Mouse (Mus musculus) cerebellum, postnatal 25 days (tissue): ENCODE results near the gene Fahd1.
A peak's percentile ranks its signal among the peaks of the same experiment; 100 is the strongest.

Source experiments
- DNase-seq, 2 experiments: peaks; one replicate each; pipeline ENCODE4 v3.0.0; 2021; ENCODE audit warnings: mixed read lengths in 2 of 2

Fahd1 gene

DNA sequence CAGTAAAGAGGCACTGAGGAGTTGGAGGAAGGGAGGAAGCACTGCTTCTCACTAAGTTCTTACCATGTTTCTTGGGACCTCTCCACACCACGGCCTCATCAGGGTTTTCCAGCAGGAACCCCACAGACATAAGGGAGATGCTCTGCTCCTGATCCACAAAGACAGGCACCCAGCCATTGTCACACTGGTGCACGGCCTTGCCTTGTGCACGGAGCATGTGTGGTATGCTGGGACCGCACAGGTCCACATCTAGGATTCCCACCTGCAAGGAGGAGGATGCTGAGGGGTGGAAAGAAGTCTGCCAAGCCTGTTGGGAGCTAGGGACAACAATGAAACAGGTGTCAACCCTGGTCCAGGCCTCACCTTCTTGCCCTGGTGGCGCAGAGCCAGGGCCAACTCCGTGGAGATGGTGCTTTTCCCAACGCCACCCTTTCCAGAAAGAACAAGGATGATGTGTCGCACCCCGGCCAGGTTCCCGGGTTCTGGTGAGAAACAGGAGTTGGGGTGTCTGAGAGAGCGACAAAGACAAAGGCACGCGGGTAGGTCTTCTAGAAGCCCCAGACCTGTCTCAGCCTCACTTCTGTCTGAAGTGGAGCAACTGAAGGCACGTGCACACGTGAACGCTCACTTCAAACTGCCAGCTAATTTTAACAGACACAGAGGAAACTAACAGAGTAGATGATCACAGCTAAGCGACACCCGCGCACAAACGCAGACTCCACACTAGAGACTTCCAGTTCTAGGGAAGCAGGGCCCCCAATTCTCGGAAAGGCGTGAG is 35.4 kb upstream of the Fahd1 start:
- peak; percentile 32 to 53 for DNase-seq

DNA sequence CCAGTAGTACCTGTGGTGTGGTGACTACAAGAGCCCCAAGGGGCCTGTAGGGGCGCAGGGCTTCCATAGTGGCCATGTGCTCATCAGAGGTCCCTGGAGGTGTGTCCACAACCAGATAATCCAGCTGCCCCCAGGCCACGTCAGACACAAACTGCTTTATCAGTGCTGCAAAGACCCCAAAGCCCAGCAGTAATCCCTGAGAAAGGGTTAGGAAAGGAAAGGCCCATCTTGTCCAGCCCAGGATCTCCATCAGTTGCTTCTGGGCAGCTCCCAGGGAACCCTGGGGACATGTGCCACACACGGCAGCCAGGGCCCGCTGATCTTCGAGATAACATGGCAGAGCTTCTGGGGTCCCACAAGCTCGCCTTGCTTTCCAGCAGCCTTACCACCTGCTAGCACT is 34.2 kb upstream of the Fahd1 start:
- no peak for DNase-seq

DNA sequence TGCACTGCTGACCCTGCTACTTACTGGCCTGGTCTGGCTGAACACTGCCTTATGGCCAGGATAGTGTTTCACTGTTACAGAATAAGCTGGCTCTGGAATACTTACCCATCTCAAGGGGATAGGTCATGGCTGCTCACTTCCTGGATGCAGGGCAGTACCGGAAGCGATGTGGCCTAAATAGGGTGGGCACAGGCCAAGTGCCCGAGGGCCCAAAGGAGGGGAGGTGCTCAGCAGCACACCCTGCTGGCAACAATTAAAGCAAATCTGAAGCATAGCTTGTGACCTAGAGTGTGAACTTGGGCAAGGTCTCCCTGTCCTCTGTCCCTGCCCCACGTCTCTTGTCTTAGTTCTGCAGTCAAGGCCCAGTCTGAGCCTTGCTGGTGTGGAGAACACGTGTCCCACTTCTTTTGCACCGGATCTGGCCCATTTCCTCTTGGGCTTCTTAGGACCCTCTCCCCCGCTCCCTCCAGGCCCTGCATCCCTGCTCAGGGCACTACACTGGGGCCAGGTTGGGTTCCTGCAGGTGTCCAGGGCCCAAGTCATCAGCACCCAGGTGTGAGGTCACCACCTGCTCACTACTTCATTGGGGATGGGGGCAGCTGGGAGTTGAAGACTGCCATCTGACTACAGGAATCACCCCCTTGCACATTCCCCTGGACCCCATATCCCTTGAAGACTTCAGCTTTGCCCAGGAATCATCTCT is 31.7 kb upstream of the Fahd1 start:
- DNase-seq: peak in 1 of 2 experiments; percentile 52

DNA sequence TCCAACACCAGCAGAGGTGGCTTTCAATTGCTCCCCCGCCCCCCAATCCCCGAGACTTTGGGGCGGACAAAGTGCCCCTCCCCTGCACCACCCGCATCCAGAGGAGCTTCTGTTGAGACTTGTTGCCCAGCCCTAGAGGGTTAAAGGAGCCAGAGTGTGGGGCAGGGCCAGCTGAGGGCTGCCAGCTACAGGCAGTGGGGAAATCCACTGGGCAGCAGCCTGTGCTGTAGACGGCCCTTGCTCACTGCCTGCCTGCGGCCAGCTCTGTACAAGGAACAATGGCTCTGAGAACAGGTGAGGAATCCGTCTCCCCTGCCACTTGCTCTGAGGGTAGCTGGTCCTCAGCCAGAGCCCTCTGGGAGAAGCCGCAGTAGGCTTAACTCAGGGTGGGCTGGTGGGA is 28.4 kb upstream of the Fahd1 start:
- peak in 1 of 2 experiments; percentile 3 for DNase-seq

DNA sequence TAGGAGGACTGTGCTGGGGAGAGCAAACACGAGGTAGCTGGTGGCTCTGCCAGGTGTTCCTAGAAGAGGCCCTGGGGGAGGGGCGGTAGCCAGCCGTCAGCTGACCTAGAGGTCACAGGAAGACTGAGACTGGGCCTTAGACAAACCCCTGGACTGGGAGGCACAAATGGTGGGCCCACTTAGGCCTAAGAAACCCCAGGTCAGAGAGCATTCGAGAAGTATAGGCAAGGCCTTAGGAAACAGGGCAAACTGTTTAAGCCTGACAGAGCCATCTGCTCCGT is 27.9 kb upstream of the Fahd1 start:
- DNase-seq: peak in 1 of 2 experiments; percentile 28

DNA sequence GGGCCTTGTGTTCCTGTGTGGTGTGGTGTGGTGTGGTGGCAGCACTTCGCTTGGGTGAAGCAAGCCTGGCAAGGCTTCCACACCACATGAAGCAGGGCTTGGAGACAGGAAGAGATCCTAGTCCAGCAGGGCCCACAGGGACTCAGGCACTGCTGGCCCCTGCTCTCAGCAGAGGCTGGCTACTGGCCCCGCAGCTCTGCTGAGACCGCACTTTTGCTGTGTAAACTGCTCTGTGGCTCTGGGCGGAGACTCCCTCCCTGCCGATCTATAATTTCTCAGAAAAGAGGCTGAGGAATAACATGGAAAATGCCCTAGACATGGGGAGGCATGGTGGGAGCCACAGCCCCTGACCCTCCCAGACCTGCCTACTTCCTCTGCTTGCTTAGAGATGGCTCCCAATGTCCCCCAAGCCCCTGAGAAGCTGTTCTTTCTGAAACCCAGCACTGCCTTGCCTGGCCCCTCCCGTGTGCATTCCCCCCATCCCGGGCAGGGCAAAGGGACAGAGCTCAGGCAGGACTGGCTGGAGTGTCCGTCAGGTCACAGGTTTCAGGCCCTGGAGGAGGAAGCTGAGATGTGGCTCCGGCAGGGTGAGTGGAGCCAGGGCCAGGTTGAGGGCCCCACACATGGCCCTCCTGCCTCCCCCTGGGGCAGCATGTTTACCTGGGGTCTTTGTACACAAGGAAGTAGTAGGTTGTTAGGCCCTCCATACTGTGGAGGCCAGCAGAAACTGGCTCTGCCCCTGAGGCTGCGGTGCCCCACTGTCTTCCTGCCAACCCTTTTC is 27.4 kb upstream of the Fahd1 start:
- DNase-seq: peak in 1 of 2 experiments; percentile 14

DNA sequence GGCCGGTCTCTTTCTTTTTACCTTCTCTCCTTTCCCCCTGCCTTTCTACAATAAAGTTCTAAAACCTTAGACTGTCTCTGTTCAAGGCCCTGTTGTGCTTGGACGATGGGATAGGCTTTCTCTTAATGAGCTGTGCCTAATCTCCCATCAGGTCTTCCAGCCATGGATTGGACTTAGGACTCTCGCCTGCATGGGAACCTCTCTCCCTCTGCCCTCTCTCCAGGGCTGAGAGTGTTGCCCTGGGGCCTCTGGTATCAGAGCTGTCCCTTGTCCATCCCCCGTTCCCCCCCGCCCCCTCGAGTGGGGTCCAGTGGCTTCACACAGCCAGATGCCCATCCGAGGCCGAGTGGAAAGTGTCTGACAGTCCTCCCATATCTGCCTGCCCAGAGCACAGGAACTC is 24.8 kb upstream of the Fahd1 start:
- peak in 1 of 2 experiments; percentile 2 for DNase-seq

DNA sequence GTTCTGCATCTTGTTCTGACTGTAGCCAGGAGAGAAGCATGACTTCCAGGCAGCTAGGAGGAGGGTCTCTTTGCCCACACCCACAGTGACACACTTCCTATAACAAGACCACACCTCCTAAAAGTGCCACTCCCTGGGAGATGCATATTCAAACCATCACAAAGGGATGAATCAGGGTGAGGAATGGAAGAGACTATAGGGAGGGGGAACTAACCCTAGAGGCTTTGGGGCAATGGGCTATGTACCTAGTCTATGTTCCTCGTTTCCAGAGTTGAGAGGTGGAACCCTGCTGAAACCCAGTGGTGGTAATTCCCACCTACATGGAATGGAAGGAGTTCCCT is 24.2 kb upstream of the Fahd1 start:
- DNase-seq: no peak

DNA sequence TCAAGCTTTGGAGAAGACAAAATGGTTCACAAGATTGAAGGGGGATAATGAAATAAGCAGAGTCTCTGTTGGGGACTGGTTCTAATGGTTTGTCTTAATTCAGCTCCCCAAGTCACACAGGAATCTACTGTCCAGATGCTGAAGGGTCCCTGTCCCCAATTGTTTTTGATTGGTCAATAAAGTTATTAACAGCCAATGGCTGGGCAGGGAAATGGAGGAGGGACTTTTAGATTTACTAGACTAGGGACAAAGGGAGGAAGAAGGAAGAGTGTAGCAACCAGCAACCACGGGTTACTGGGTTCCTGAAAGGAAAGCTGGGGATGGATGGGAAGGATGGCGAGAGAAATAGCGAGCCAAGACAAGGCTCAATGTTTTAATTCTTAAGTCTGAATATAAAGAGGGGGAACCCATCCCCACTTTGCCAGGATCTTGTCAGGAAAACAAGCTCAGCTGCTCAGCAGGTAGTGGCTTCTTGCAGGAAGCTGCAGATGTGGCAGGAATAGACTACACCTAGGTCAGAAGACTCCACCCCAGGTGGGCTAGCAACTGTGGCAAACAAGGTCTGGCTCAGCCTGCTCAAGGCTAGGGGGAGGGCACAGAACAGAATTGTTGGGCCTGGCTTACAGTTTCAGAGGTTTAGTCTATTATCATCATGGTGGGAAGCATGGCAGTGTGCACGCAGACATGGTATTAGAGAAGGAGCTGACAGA is 23.7 kb upstream of the Fahd1 start:
- DNase-seq: no peak

DNA sequence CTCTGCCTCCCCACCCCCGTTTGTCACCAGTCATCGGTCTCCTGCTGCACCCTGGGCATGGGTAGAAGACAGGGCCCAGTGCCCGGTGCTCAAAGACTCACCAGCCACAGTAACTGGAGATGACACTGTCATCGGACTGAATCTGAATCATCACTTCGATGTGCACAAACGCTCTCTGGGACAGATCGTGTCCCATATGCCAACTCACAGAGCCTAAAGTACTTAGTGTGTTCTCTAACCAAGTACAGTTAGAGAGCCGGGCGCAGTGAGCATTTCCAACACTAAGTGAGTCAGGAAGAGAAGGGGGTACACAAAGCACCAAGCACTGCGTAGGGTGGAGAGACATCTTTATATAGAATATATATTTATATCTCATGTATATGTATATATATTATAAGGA is 17.8 kb upstream of the Fahd1 start:
- no peak for DNase-seq

DNA sequence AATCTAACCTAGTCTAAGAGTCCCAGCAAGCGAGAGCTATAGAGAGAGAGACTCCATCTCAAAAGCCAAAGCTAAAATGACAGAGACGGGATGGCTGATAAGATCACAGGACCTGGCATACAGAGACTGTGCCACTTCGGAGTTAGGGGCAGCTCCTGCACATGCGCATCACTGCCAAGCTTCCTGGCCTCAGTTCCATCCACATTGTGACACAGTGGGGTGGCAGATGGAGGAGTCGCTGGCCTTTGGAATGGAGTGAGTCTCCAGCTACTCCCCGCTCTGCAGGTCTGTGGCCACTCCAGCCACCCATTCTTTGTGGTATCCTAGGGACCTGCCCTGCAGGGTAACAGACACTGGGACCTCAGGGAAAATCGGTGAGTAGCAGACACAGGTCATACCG is 15.6 kb upstream of the Fahd1 start, which contains the start of gene Igfals:
Gene Igfals, plus strand, starts transcription at position 222 of the 400 bp plus-strand sequence.
- DNase-seq: peak; percentile 90 to 92

DNA sequence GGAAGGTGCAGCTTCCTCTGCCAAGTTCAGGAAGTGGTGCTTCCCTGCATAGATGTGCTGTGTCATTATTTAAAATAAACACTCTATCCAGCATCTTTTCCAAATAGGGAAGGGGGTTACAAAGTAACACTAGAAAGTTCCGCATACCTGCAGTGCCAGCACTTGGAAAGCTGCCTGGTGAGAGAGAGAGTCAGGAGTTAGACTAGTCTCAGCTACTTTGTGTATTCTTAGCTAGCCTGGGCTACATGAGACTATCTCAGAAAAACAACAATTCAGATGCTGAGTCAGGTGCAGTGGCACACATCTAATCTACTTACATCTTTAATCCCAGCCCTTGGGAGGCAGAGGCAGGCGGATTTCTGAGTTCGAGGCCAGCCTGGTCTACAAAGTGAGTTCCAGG is 11.6 kb upstream of the Fahd1 start:
- no peak for DNase-seq

DNA sequence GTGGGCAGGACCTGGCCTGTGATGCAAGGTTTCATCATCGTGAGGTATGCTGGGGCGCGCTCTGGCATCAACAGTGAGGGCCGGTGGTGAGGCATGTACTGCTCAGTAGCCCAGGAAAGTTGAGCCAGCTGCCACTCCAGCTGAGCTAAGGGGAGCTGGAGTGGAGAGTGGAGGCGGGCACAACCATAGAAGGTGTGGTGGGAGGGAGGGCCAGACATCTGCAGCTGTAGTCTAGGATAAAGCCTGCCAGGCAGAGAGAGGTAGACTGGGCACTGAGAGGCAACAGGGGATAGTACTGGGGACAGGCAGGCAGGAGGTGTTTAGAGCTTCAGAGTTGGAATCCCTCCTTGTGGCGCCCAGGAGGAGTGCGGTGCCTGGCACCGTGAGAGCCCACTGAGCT is 9.9 kb upstream of the Fahd1 start:
- no peak for DNase-seq

DNA sequence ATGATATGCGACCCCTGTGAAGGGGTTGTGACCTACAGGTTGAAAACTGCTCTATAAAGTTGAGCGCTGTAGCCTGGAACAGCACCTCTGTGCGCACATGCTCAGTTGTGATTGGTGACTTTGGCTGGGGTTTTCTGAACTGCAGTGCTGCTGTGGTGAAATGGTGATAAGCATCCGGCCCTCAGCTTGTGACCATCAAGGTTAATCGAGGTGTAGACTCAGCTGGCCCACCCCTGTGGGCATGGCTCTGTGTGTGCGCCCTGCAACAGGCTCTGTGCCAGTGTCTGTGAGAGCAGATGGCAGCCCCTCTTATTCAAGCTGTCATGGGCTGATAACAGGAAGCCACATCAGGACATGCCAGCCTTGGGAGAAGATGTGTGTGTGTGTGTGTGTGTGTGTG is 8.8 kb upstream of the Fahd1 start:
- DNase-seq: peak; percentile 48 to 60

DNA sequence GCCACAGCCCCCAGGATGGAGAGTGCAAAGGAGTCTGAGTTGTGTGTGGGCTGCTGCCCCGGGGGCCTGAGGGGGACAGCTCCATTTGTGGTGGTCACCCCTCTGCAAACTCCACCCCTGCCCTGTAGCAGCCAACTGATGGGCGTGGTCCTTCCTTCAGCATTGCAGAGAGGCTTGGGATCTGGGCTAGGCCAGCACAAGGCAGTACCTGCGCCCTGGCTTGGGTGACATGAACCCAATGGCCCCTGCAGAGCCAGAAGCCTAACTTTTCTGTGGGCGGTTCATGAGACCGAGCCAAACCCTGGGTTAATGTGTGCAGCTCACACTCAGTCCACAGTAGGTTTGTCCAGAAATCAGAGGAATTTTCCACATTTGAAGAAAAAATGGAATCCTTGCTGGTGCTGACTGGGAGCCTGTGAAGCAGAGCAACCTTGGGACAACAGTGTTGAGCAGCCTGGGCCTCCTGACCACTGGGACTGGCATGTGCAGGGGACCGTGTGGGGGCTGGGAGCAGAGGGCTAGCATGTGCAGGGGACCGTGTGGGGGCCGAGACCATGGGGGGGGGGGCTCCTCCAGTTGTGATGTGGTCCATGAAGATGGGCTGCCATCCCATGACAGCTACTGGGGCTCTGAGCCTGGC is 7.8 kb upstream of the Fahd1 start:
- no peak for DNase-seq

DNA sequence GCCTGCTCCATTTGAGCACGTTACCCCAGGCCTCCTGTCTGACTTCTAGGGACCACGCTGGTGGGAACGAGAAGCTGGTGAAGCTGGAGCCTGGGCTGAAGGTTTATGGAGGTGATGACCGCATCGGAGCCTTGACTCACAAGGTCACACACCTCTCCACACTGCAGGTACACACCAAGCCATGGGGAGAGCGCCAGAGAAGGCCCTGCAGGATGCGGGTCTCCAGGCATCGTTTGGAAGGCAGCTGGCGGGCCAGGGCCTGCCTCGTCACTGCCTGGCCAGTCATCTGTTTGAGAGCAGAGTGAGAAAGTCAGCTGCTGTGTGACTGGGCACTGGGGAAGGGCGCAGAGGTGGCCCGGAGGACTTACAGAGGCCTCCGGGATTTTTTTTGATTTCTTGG is 6.4 kb upstream of the Fahd1 start:
- no peak for DNase-seq

DNA sequence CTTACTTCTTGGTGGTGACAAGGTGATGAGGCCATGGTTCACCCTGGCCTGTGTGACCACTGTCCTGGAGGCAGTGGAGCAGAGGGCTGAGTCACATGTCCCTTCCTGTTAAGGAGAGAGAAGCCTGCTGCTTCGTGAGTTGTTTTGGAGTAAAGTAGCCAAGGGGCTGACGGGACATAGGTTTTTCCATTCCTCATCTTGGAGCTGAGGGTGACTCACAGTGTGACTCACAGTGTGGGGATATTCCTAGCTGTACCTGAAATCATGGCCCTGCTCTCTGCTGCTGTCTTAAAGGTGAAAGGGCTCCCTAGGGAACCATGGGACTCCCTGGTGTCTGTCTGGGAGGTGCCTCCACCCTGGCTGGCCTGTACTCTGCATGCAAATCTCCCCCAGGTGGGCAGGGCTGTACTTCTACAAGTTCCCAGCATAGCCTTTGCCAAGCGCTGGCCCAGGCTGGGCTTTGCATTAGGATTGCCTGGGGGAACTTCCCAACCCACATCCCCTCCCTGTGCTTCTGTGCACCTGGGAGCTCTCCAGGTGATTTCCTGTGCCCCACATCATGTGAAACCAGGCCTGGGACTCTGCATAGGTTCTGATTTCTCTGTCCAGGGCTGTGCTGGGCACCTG is 5.8 kb upstream of the Fahd1 start:
- no peak for DNase-seq

DNA sequence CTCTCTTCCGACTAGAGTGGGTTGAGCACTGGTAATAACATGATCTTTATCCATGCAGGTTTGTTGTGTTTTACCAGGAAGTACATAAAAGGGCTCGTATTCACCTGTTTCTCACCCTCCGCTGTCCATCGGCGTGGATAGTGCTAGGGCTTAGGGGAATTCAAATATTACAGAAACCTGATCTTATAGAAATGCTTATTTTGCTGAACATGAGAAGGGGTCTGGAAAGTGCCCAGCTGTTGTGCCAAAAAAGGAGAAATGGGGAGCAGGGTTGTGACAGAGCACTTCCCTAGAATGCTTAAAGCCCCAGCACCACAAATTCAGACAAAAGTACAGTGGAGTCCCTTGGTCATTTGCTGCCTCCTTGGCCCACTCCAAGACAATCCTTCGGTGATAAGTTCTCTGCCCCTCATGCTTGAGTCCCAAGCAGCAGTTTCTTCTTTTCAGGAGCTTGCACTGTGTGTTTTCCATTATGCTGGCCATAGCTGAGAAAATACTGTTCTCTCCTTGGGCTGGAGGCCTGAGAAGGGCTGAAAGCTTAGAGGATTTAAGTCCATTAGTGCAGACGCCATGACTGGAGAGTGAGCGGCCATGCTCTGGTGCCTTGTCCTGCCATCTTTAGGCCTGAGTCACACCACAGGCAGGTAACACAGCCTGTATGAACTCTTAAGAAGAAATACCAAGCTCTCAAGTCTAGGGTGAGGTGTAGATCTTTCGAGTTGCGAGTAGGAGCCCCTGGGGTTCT is 1.4 kb upstream of the Fahd1 start:
- no peak for DNase-seq

DNA sequence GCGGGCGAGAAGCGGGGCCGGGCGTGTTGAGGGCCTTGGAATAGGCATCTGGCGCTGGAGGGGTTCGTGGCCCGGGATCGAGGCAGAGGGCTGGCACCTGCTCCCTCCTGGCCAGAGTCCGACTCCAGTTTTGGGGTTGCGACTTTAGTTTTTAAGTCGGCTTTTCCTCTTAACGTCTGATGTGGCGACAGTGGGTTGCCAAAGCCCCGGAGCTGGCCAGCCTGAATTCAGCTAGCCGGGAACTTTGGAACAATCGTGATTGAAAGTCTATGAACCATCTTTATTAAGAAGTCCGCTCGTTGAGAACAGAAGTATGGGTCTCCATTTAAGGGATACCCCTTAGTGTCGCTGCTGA is 586 bp upstream of the Fahd1 start:
- DNase-seq: no peak

DNA sequence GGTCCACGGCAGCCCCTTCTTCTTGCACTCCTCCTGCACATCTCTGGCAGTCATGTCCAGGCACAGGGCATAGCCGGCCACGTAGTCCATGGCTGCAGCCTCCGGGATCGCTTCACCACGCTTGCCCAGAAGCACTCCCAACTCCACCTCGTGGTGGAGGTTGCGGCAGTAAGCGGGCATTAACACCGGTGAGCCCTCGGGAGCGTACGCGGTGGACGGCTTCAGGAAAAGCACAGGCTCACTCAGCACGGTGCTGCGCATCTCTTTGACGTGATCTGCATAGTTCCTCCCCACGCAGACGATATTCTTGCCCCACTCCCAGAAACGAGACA is 465 bp downstream of the Fahd1 start:
- DNase-seq: no peak

DNA sequence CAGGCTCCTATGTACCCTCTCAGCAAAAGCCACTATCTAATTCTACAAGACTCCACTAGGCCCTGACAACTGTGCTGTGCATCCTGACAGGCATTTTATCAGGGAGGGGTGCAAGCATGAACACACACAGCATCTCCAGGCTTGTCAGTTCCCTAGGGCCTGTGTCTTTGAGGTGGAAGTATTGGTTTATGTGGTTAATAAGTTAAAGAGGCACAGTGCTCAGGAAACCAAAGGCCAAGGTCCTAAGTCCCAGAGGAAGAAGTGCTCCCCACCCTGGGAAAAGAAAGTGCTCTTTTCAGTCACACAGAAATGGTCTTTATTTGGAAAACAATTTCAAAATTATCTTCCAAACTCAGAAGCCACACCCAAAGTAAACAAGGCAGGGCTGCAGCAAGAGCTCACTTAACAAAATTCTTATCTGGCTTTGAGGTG is 1.5 kb downstream of the Fahd1 start:
- no peak for DNase-seq

DNA sequence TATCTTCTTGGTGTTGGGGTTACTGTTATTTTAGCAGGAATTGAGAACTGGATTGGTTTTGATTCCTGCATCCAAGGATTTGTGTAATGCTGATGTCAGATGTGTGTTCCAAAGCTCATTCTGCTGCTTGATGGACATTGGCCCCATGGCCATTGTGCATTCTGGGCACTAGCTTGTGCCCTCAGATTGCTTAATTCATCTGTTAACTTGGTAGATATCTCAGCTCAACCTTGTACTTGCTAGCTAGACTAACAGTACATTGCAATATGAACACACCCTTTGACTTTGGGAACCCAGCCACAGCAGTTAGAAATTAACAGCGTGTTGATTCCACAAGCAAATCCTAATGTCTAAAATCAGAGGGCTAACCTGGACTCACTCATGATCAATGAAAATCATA is 2.8 kb downstream of the Fahd1 start:
- DNase-seq: no peak
